Mouse (Mus musculus) limb, embryonic 11.5 days (tissue): ENCODE measurements at regions not wholly inside any gene's neighbourhood (a gene's known extent, or its start where the extent isn't known, plus 50 kb on each side); places are given as distances from the start of the nearest gene placed in this dataset.

ENCODE experiments used
- ATAC-seq: fragments of 200-750 bp; cut with Nextera tagmentation; 2 replicates; pipeline ENCODE4 v1.8.0; 2017; ENCODE audit warnings: low read depth; ENCODE audit not compliant: insufficient number of reproducible peaks, low FRiP score, low TSS enrichment
- DNase-seq: peaks from one replicate; pipeline ENCODE4 v3.0.0-alpha.2; 2015; ENCODE audit warnings: low spot score
- H3K27ac ChIP-seq: fragments of 300-500 bp; sonication (generic); replicated peaks from 2 replicates; pipeline ENCODE4 v1.5.1; 2014; ENCODE audit warnings: low read depth, mild to moderate bottlenecking, low read length
- H3K27me3 ChIP-seq: fragments of 300-500 bp; sonication (generic); 2 replicates; pipeline ENCODE4 v1.6.1; 2014; ENCODE audit warnings: mild to moderate bottlenecking, low read length, mixed read lengths; ENCODE audit not compliant: control insufficient read depth, insufficient read depth
- H3K36me3 ChIP-seq: fragments of 300-500 bp; sonication (generic); 2 replicates; pipeline ENCODE4 v1.6.1; 2014; ENCODE audit warnings: mild to moderate bottlenecking, low read length, moderate library complexity, mixed read lengths; ENCODE audit not compliant: control insufficient read depth, insufficient read depth
- H3K4me1 ChIP-seq: fragments of 300-500 bp; sonication (generic); 2 replicates; pipeline ENCODE4 v1.6.1; 2014; ENCODE audit warnings: low read length, mixed read lengths; ENCODE audit not compliant: control insufficient read depth, insufficient read depth
- H3K4me2 ChIP-seq: fragments of 300-500 bp; sonication (generic); 2 replicates; pipeline ENCODE4 v1.6.1; 2014; ENCODE audit warnings: low read depth, mild to moderate bottlenecking, moderate library complexity; ENCODE audit not compliant: severe bottlenecking
- H3K4me3 ChIP-seq: fragments of 300-500 bp; sonication (generic); 2 replicates; pipeline ENCODE4 v1.5.1; 2014; ENCODE audit warnings: low read depth, low read length
- H3K9ac ChIP-seq: fragments of 300-500 bp; sonication (generic); 2 replicates; pipeline ENCODE4 v1.6.1; 2014; ENCODE audit warnings: mild to moderate bottlenecking, low read length
- H3K9me3 ChIP-seq: fragments of 300-500 bp; sonication (generic); 2 replicates; pipeline ENCODE4 v1.6.1; 2016; ENCODE audit warnings: low read length; ENCODE audit not compliant: control insufficient read depth
- WGBS: fragments of 180-500 bp; shearing (Covaris S2); extraction: QIAGEN DNeasy Blood & Tissue Kit; methylation state at CpG from one replicate; pipeline ENCODE4 v1.1.7; 2014; 5-methylcytosine and 5-hydroxymethylcytosine counted together

GRCm38 (mm10) chr11:117413133-117413532 is 71.0 kb upstream of the Gm11733 start:
- Histone ChIP-seq H3K9ac (no peak overlapping the region), H3K9me3 (no peaks in the 10 kb centered on the region), H3K27ac (no peak overlapping the region), H3K4me2 (no peak overlapping the region), H3K27me3 (peaks cover 42% of the 10 kb centered on the region), H3K36me3 (no peaks in the 10 kb centered on the region), H3K4me1 (peaks cover 29% of the 10 kb centered on the region), H3K4me3 (no peak overlapping the region)
- DNase-seq (no peak), ATAC-seq (no peak)
- 24% methylated on average over 7 of the region's 7 CpGs for WGBS

GRCm38 (mm10) chr11:117413942-117414705 is 70.0 kb upstream of the Gm11733 start:
- ATAC-seq (no peak), DNase-seq (no peak)
- WGBS = 8% methylated on average over 11 of the region's 11 CpGs
- Histone ChIP-seq H3K4me3 (no peak overlapping the region), H3K27me3 (peaks cover 34% of the 10 kb centered on the region), H3K4me2 (no peak overlapping the region), H3K27ac (no peak overlapping the region), H3K36me3 (no peaks in the 10 kb centered on the region; the same call in 1 of the 2 replicates), H3K4me1 (peaks cover 33% of the 10 kb centered on the region), H3K9ac (no peak overlapping the region), H3K9me3 (no peaks in the 10 kb centered on the region)

GRCm38 (mm10) chr11:117414871-117415323 is 69.3 kb upstream of the Gm11733 start:
- Histone ChIP-seq H3K4me2 (peak overlapping the region; percentile 64), H3K27ac (no peak overlapping the region), H3K9me3 (no peaks in the 10 kb centered on the region), H3K4me1 (peaks cover 38% of the 10 kb centered on the region), H3K27me3 (peaks cover 30% of the 10 kb centered on the region), H3K36me3 (no peaks in the 10 kb centered on the region; the same call in 1 of the 2 replicates), H3K9ac (no peak overlapping the region), H3K4me3 (peak overlapping the region; percentile 21)
- no peak for ATAC-seq
- under 1% methylated on average over 21 of the region's 21 CpGs for WGBS
- peak; percentile 70 for DNase-seq

- H3K27me3 ChIP-seq = peaks cover 26% of the 10 kb centered on the region
- no peak overlapping the region for H3K4me3 ChIP-seq
- no peak overlapping the region for H3K27ac ChIP-seq
- H3K4me1 ChIP-seq = peaks cover 36% of the 10 kb centered on the region
- H3K36me3 ChIP-seq = no peaks in the 10 kb centered on the region; the same call in 1 of the 2 replicates
- no peak for ATAC-seq
- under 1% methylated on average over 14 of the region's 14 CpGs for WGBS
- H3K9ac ChIP-seq = no peak overlapping the region
- DNase-seq = no peak
- peak overlapping the region; percentile 64; the same call in 1 of the 2 replicates for H3K4me2 ChIP-seq
- no peaks in the 10 kb centered on the region for H3K9me3 ChIP-seq
Measured at GRCm38 (mm10) chr11:117415466-117415865, 68.7 kb upstream of the Gm11733 start.

GRCm38 (mm10) chr11:117415955-117416354 is 68.2 kb upstream of the Gm11733 start:
- DNase-seq (peak; percentile 58), ATAC-seq (no peak)
- 0 out of 2 replicates have a peak overlapping the region, but pooled peaks have one; percentile 64 for H3K4me2 ChIP-seq
- H3K27ac ChIP-seq = no peak overlapping the region
- H3K27me3 ChIP-seq = peaks cover 26% of the 10 kb centered on the region
- 5% methylated on average over 13 of the region's 13 CpGs for WGBS
- H3K9ac ChIP-seq = no peak overlapping the region
- H3K4me1 ChIP-seq = peaks cover 36% of the 10 kb centered on the region
- H3K9me3 ChIP-seq = no peaks in the 10 kb centered on the region
- H3K36me3 ChIP-seq = no peaks in the 10 kb centered on the region; the same call in 1 of the 2 replicates
- H3K4me3 ChIP-seq = no peak overlapping the region

GRCm38 (mm10) chr11:117416984-117417670 is 67.0 kb upstream of the Gm11733 start:
- H3K9me3 ChIP-seq = no peaks in the 10 kb centered on the region
- WGBS = 57% methylated on average over 8 of the region's 8 CpGs
- no peak overlapping the region for H3K4me2 ChIP-seq
- DNase-seq = no peak
- H3K9ac ChIP-seq = no peak overlapping the region
- no peak overlapping the region for H3K27ac ChIP-seq
- H3K4me3 ChIP-seq = no peak overlapping the region
- H3K4me1 ChIP-seq = peaks cover 36% of the 10 kb centered on the region
- H3K36me3 ChIP-seq = no peaks in the 10 kb centered on the region; the same call in 1 of the 2 replicates
- peaks cover 26% of the 10 kb centered on the region for H3K27me3 ChIP-seq
- ATAC-seq = no peak

- Histone ChIP-seq H3K9me3 (no peaks in the 10 kb centered on the region), H3K36me3 (no peaks in the 10 kb centered on the region; the same call in 1 of the 2 replicates), H3K27me3 (peaks cover 24% of the 10 kb centered on the region), H3K27ac (no peak overlapping the region), H3K4me2 (no peak overlapping the region), H3K4me3 (no peak overlapping the region), H3K9ac (no peak overlapping the region), H3K4me1 (peaks cover 36% of the 10 kb centered on the region)
- ATAC-seq = no peak
- 49% methylated on average over 9 of the region's 9 CpGs for WGBS
- DNase-seq = no peak
Measured at GRCm38 (mm10) chr11:117417959-117418574, 66.1 kb upstream of the Gm11733 start.

GRCm38 (mm10) chr11:117418939-117419338 is 65.2 kb upstream of the Gm11733 start:
- H3K4me2 ChIP-seq = no peak overlapping the region
- no peak overlapping the region for H3K4me3 ChIP-seq
- peaks cover 16% of the 10 kb centered on the region for H3K27me3 ChIP-seq
- no peak overlapping the region for H3K27ac ChIP-seq
- H3K9me3 ChIP-seq = no peaks in the 10 kb centered on the region
- H3K36me3 ChIP-seq = no peaks in the 10 kb centered on the region; the same call in 1 of the 2 replicates
- peaks cover 34% of the 10 kb centered on the region for H3K4me1 ChIP-seq
- no peak overlapping the region for H3K9ac ChIP-seq
- ATAC-seq = no peak
- WGBS = 19% methylated on average over 3 of the region's 3 CpGs
- DNase-seq = peak; percentile 50
